Mouse (Mus musculus): ENCODE measurements around the gene Vps36. TPM values are rescaled to one million over a fixed set of nuclear protein-coding genes. Genes with fewer than 3 reads are reported as not detected.

Gene Vps36
- 10 to 100 TPM; 46.1 to 48.4 TPM for total RNA-seq (2021)

GRCm38 (mm10) chr8:22192660-22193431, at the start of gene Vps36:
Gene Vps36 (plus strand): TSS chr8:22192809.
- intact Hi-C loops (cut with DNase I), result loop anchor here (5.0 to 10.0 kb wide), 2 partner anchors 182 to 209 kb away; no protein-coding TSS in a partner anchor
- peak; percentile 91 for DNase-seq

GRCm38 (mm10) chr8:22143764-22144491, 48.7 kb upstream of the Vps36 start:
- no peak for DNase-seq
- intact Hi-C loops (cut with DNase I), result no loop called here

- no peak for DNase-seq
- intact Hi-C loops (cut with DNase I), result no loop called here
Measured at GRCm38 (mm10) chr8:22145831-22146230, 46.8 kb upstream of the Vps36 start.

- intact Hi-C loops (cut with DNase I), result no loop called here
- no peak for DNase-seq
Measured at GRCm38 (mm10) chr8:22147706-22148366, 44.8 kb upstream of the Vps36 start.

GRCm38 (mm10) chr8:22148367-22148740, 44.3 kb upstream of the Vps36 start:
- intact Hi-C loops (cut with DNase I), result no loop called here
- no peak for DNase-seq

GRCm38 (mm10) chr8:22149643-22150344, 42.8 kb upstream of the Vps36 start:
- intact Hi-C loops (cut with DNase I), result no loop called here
- no peak for DNase-seq

- DNase-seq, result no peak
- intact Hi-C loops (cut with DNase I), result no loop called here
Measured at GRCm38 (mm10) chr8:22150345-22150663, 42.3 kb upstream of the Vps36 start.

GRCm38 (mm10) chr8:22162206-22162605, 30.4 kb upstream of the Vps36 start:
- DNase-seq, result no peak
- intact Hi-C loops (cut with DNase I), result loop anchor here (10.0 kb wide), 1 partner anchor 147 kb away; no protein-coding TSS in a partner anchor

- DNase-seq, result no peak
- intact Hi-C loops (cut with DNase I), result loop anchor here (10.0 kb wide), 1 partner anchor 150 kb away; no protein-coding TSS in a partner anchor
Measured at GRCm38 (mm10) chr8:22164431-22164830, 28.2 kb upstream of the Vps36 start.

GRCm38 (mm10) chr8:22165251-22166079, 27.1 kb upstream of the Vps36 start:
- no peak for DNase-seq
- intact Hi-C loops (cut with DNase I), result loop anchor here (10.0 kb wide), 1 partner anchor 151 kb away; no protein-coding TSS in a partner anchor

- DNase-seq, result peak; percentile 93
- intact Hi-C loops (cut with DNase I), result loop anchor here (10.0 kb wide), 1 partner anchor 151 kb away; no protein-coding TSS in a partner anchor
Measured at GRCm38 (mm10) chr8:22166080-22166603, 26.5 kb upstream of the Vps36 start, which contains the start of gene Nek3. Gene Nek3 (minus strand): TSS chr8:22166435.

- intact Hi-C loops (cut with DNase I), result loop anchor here (10.0 kb wide), 1 partner anchor 154 kb away; no protein-coding TSS in a partner anchor
- DNase-seq, result no peak
Measured at GRCm38 (mm10) chr8:22169167-22169566, 23.4 kb upstream of the Vps36 start.

- intact Hi-C loops (cut with DNase I), result no loop called here
- DNase-seq, result no peak
Measured at GRCm38 (mm10) chr8:22175966-22176365, 16.6 kb upstream of the Vps36 start.

- peak; percentile 53 for DNase-seq
- intact Hi-C loops (cut with DNase I), result no loop called here
Measured at GRCm38 (mm10) chr8:22184884-22185283, 7.7 kb upstream of the Vps36 start.

GRCm38 (mm10) chr8:22185431-22186397, 6.9 kb upstream of the Vps36 start, which contains the start of gene Ckap2:
Gene Ckap2 (minus strand): TSS chr8:22185819.
- intact Hi-C loops (cut with DNase I), result no loop called here
- DNase-seq, result peak; percentile 95

- DNase-seq, result no peak
- intact Hi-C loops (cut with DNase I), result loop anchor here (5.0 to 10.0 kb wide), 2 partner anchors 181 to 209 kb away; no protein-coding TSS in a partner anchor
Measured at GRCm38 (mm10) chr8:22193432-22194010, 912 bp downstream of the Vps36 start.

GRCm38 (mm10) chr8:22197914-22198313, 5.3 kb downstream of the Vps36 start:
- intact Hi-C loops (cut with DNase I), result loop anchor here (10.0 kb wide), 1 partner anchor 177 kb away; no protein-coding TSS in a partner anchor
- no peak for DNase-seq

GRCm38 (mm10) chr8:22199481-22199880, 6.9 kb downstream of the Vps36 start:
- intact Hi-C loops (cut with DNase I), result loop anchor here (10.0 kb wide), 1 partner anchor 175 kb away; no protein-coding TSS in a partner anchor
- no peak for DNase-seq
